Mouse (Mus musculus) limb, embryonic 14.5 days (tissue): ENCODE measurements around the gene Rint1. TPM values are rescaled to one million over a fixed set of nuclear protein-coding genes. Genes with fewer than 3 reads are reported as not detected.
"Not testable (repeated sequence)": the region's sequence is repeated elsewhere in the genome, so short reads cannot be mapped to it uniquely, and the experiment has no call there.

Experiments used
- ATAC-seq: fragments of 200-750 bp; cut with Nextera tagmentation; 2 replicates; pipeline ENCODE4 v1.8.0; 2017; ENCODE audit warnings: low read depth, moderate number of reproducible peaks, moderate TSS enrichment; ENCODE audit not compliant: low FRiP score
- DNase-seq: peaks from one replicate; pipeline ENCODE4 v3.0.0-alpha.2; 2015; ENCODE audit warnings: low spot score
- H3K27ac ChIP-seq: fragments of 300-500 bp; sonication (generic); replicated peaks from 2 replicates; pipeline ENCODE4 v1.5.1; 2014; ENCODE audit warnings: low read depth, mild to moderate bottlenecking, low read length, moderate library complexity, mixed read lengths
- H3K27me3 ChIP-seq: fragments of 300-500 bp; sonication (generic); 2 replicates; pipeline ENCODE4 v1.6.1; 2014; ENCODE audit warnings: low read length, mixed read lengths; ENCODE audit not compliant: control insufficient read depth, insufficient read depth
- H3K36me3 ChIP-seq: fragments of 300-500 bp; sonication (generic); 2 replicates; pipeline ENCODE4 v1.6.1; 2014; ENCODE audit warnings: mild to moderate bottlenecking, low read length, moderate library complexity, mixed read lengths; ENCODE audit not compliant: control insufficient read depth, insufficient read depth
- H3K4me1 ChIP-seq: fragments of 300-500 bp; sonication (generic); 2 replicates; pipeline ENCODE4 v1.6.1; 2014; ENCODE audit warnings: antibody characterized with exemption, low read length, mixed read lengths; ENCODE audit not compliant: control insufficient read depth, insufficient read depth
- H3K4me2 ChIP-seq: fragments of 300-500 bp; sonication (generic); replicated peaks from 2 replicates; pipeline ENCODE4 v1.6.1; 2014; ENCODE audit warnings: low read depth, mild to moderate bottlenecking, low read length, moderate library complexity; ENCODE audit not compliant: severe bottlenecking
- H3K4me3 ChIP-seq: fragments of 300-500 bp; sonication (generic); replicated peaks from 2 replicates; pipeline ENCODE4 v1.5.1; 2014; ENCODE audit warnings: low read length
- H3K9ac ChIP-seq: fragments of 300-500 bp; sonication (generic); 2 replicates; pipeline ENCODE4 v1.6.1; 2014; ENCODE audit warnings: mild to moderate bottlenecking, low read depth, low read length, moderate library complexity; ENCODE audit not compliant: severe bottlenecking
- H3K9me3 ChIP-seq: fragments of 300-500 bp; sonication (generic); 2 replicates; pipeline ENCODE4 v1.6.1; 2016; ENCODE audit warnings: low read length; ENCODE audit not compliant: control insufficient read depth
- POLR2A ChIP-seq: fragments of 200-500 bp; IDR thresholded peaks from 2 replicates; pipeline ENCODE4 v1.8.0; 2012; ENCODE audit warnings: inconsistent platforms, mild to moderate bottlenecking, moderate library complexity, borderline replicate concordance; ENCODE audit not compliant: insufficient read depth, insufficient read length; ENCODE audit errors: extremely low read depth
- WGBS: fragments of 180-500 bp; shearing (Covaris S2); extraction: QIAGEN DNeasy Blood & Tissue Kit; methylation state at CpG from one replicate; pipeline ENCODE4 v1.1.7; 2014; 5-methylcytosine and 5-hydroxymethylcytosine counted together
- polyA plus RNA-seq, 2 experiments: library from polyadenylated mRNA; depleted of rRNA in 1 of 2; stranded (reverse) in 1 of 2; unstranded in 1 of 2; fragments of >200 nt; fragmentation: Nextera tagmentation in 1 of 2; extraction: Ambion mirVana in 1 of 2; gene quantifications; 2 replicates each; pipeline versions ENCODE4 v1.2.1 to v1.2.3; 2012 to 2014

Gene Rint1
- polyA plus RNA-seq, 2 experiments, result 32.1 to 35.8 TPM

DNA sequence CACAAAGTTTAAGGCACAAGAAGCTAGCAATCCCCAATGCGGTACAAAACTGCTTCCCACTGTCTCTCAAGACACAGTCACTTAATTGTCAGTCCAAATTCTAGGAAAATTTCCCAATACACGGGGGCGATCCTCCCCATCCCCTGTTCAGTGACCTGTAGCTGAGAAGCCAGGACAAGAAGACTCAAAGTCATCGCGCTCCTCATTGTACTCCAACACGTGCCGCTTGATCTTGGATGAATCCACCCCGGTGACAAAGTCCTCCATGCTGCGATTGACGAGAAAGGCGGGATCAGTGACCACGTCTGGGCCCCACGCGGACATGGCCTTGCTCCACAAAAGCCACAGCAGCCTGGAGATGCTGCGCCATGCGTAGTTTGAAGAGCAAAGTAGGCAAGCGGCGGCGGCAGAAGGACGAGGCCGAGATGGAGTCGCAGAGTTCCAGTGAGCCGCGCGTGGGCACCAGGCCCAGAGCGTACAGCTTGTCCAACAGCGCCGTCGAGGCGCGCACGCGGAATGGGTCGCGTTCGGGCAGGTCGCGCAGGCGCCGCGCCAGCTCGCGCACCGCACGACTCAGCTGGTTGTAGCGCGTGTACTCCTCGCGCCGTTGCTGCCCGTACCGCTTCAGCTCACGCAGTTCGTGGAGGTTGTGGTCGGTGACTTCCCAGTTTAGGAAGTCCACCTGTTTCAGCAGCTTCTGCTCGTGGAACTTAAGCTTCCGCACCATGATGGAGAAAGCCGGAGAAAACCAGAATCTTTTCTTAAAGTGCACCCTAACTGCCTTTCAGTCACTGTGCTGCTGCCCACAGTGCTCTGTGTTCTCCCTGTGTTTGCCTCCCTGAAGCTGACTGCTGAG is 43.6 kb downstream of the Rint1 start:
- H3K36me3 ChIP-seq, result no peaks in the 10 kb centered on the region
- no peak for TF ChIP-seq POLR2A
- H3K9me3 ChIP-seq, result no peaks in the 10 kb centered on the region
- H3K4me3 ChIP-seq, result peak overlapping the region; percentile 17
- H3K4me2 ChIP-seq, result peak overlapping the region; percentile 22
- H3K9ac ChIP-seq, result no peak overlapping the region
- DNase-seq (no peak), ATAC-seq (no peak)
- no peak overlapping the region for H3K27ac ChIP-seq
- WGBS, result 39% methylated on average over 58 of the region's 58 CpGs
- H3K4me1 ChIP-seq, result no peaks in the 10 kb centered on the region
- no peaks in the 10 kb centered on the region; the same call in 1 of the 2 replicates for H3K27me3 ChIP-seq

DNA sequence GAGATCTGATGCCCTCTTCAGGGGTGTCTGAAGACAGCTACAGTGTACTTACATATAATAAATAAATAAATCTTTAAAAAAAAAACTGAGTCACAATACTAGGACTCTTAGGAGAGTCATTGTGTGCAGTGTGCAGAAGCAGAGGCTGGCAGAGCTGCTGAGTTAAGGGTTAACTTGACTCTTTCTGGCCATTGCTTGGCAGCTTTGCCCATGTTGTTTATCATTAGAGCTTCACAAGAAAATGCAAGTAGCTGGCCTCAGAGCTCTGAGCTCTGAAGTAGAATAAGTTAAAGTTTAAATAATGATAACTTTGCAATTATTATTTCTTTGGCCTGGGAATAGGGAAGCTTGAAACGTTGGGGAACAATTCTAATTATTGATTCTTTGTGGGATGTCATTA is 48.2 kb downstream of the Rint1 start:
- 80% methylated on average over 1 of the region's 1 CpGs for WGBS
- ATAC-seq, result not testable (repeated sequence)

GRCm38 (mm10) chr5:23838158-23838557 is 50.6 kb downstream of the Rint1 start:
- Histone ChIP-seq H3K9ac (no peak overlapping the region), H3K36me3 (peaks cover 17% of the 10 kb centered on the region), H3K4me2 (no peak overlapping the region), H3K4me1 (peaks cover 3% of the 10 kb centered on the region; the same call in 1 of the 2 replicates), H3K27ac (no peak overlapping the region), H3K27me3 (no peaks in the 10 kb centered on the region), H3K4me3 (no peak overlapping the region), H3K9me3 (no peaks in the 10 kb centered on the region)
- ATAC-seq, result no peak
- no peak for TF ChIP-seq POLR2A
- DNase-seq, result no peak
- WGBS, result 84% methylated on average over 7 of the region's 7 CpGs

More for the DNA sequence above, 48.2 kb downstream of the Rint1 start:
- not testable (repeated sequence) for H3K9ac ChIP-seq, H3K4me3 ChIP-seq, H3K27ac ChIP-seq, H3K4me2 ChIP-seq, H3K4me1 ChIP-seq, H3K9me3 ChIP-seq, DNase-seq, H3K27me3 ChIP-seq
- H3K36me3 ChIP-seq, result peaks cover 13% of the 10 kb centered on the region

- Histone ChIP-seq H3K9ac (peak within 1 kb of the TSS; percentile 84), H3K4me1 (peaks cover 4% of the 10 kb centered on the region), H3K27me3 (no peaks in the 10 kb centered on the region), H3K27ac (peak within 1 kb of the TSS; percentile 76), H3K36me3 (peaks cover 12% of the 10 kb centered on the region), H3K4me3 (peak within 1 kb of the TSS; percentile 61), H3K9me3 (no peaks in the 10 kb centered on the region), H3K4me2 (peak within 1 kb of the TSS; percentile 72)
- under 1% methylated on average over 41 of the region's 44 CpGs for WGBS
- DNase-seq (peak; percentile 100), ATAC-seq (peak; percentile 97)
- TF ChIP-seq POLR2A, result peak; percentile 24; the same call in 1 of the 2 replicates
These were observed 56.4 kb downstream of the Rint1 start, which contains the start of gene Tomm7 for GRCm38 (mm10) chr5:23843674-23844530. Gene Tomm7 (minus strand): TSS chr5:23844161.

GRCm38 (mm10) chr5:23844531-23844841 is 57.0 kb downstream of the Rint1 start:
- TF ChIP-seq POLR2A, result no peak
- Histone ChIP-seq H3K36me3 (peaks cover 7% of the 10 kb centered on the region; the same call in 1 of the 2 replicates), H3K27me3 (no peaks in the 10 kb centered on the region), H3K9ac (peak overlapping the region; percentile 84), H3K4me3 (peak overlapping the region; percentile 61), H3K4me2 (peak overlapping the region; percentile 72), H3K27ac (peak overlapping the region; percentile 76), H3K9me3 (no peaks in the 10 kb centered on the region), H3K4me1 (peaks cover 4% of the 10 kb centered on the region)
- WGBS, result 14% methylated on average over 7 of the region's 7 CpGs
- ATAC-seq, result peak; percentile 41; the same call in 1 of the 2 replicates
- peak; percentile 84 for DNase-seq
